Mouse (Mus musculus) T-helper 2 cell (primary cell): ENCODE results near the gene Gm20388.

Experiments
- in situ Hi-C: fragments of 300-600 bp; cut with MboI, MseI; formaldehyde crosslinking; loops from one replicate; pipeline ENCODE4 v1.15.1; 2025; ENCODE audit warnings: high pct_unique_total_duplicates

The Gm20388 gene

GRCm38 (mm10) chr8:123840578-123841345 lies 3930.1 kb downstream of the Gm20388 start:
- in situ Hi-C loops = no loop called here

DNA sequence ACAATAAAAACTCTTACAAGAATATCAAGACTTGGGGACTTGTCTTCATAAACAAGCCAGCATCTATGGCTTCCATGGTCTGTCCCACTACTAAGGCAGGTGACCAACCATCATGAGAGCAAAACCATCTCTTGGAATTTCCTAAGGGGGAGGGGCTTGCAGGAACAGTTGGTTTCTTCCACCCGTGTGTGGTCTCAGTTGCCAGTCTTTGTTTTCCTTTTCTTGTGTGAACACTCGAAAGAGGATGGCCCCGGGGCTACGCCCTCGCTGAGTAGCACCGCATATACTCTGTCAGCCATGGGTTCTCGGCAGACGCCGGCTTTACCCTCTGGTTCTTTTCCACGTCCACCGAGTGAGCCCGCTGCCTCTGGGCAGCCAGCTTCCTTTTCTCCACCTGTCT lies 3931.4 kb downstream of the Gm20388 start:
- in situ Hi-C loops = no loop called here

- in situ Hi-C loops = no loop called here
These were observed 3933.7 kb downstream of the Gm20388 start for GRCm38 (mm10) chr8:123844341-123844740.

DNA sequence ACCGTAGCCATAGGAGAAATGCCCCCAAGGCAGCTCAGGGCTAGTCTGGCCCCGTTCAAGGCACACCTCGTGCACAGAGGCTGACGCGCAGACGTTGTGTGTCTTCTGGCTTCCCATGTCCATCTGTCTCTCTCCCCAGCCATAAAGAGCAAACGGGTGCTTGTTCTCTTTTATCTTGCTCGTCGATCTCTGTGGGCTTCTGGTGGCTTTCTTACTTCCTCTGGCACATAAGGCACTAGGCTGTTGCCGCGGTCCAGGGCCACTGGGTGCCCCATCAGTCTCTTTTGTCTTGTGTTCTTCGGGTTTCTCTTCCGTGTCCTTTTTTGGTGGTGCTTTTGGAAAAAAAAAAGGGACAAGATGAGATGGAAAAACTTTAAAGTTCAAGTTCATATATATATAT lies 3934.5 kb downstream of the Gm20388 start:
- in situ Hi-C loops = no loop called here

DNA sequence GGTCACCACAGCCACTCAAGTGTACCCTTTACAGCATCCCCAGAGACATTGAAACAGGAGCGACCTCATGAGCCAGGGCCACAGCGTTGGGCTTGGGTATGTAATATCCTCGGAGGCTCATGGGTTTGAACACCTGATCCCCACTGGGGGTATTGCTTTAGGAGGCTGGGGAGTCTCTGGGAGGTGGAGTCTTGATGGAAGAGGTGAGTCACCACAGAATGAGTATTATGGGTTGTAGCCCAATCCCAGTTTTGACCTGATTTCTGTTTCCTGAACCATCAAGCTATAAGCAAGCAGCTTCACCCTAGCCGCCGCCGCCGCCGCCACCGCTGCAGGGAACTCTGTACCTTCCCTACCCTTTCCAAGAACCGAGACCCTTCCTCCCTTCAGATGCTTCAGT lies 3935.3 kb downstream of the Gm20388 start:
- in situ Hi-C loops = no loop called here

DNA sequence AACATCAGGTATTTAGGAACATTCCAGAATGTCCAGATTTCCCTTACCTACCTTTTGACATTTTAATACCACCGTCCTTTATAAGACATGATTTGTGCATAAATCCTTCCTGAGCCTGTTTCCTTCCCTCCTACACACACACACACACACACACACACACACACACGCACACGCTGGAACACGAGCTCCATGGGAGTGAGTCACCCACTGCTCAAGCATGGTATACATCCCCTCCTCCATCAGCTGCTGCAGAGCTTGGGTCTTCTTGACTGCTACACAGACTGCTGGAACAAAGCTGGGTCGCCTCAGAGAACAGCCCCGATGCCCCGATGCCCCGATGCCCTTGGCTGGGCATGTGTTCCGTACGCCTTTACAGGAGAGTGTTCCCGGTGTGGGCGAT lies 3935.9 kb downstream of the Gm20388 start:
- in situ Hi-C loops = no loop called here

GRCm38 (mm10) chr8:123847546-123847945 lies 3936.9 kb downstream of the Gm20388 start:
- in situ Hi-C loops = no loop called here

DNA sequence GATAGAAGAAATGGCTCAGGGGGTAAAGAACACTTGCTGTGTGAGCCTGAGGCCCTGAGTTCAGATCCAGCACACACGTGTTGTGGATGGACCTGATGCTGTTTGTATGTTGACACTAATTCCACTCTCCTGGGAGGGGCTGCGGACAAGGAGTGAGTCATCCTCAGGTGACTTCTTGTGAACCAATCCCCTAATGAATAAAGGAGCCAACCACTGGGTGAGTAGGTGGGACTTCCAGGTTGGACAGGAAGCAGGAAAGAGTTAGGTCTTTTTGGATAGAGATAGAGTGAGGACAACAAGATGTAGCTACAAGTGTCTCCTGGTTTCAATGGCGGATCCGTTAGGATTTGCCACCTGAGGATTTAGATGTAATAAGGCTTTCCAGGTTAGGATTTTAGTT lies 3938.7 kb downstream of the Gm20388 start:
- in situ Hi-C loops = no loop called here

- in situ Hi-C loops = no loop called here
These were observed 3940.9 kb downstream of the Gm20388 start for GRCm38 (mm10) chr8:123851590-123851989.

DNA sequence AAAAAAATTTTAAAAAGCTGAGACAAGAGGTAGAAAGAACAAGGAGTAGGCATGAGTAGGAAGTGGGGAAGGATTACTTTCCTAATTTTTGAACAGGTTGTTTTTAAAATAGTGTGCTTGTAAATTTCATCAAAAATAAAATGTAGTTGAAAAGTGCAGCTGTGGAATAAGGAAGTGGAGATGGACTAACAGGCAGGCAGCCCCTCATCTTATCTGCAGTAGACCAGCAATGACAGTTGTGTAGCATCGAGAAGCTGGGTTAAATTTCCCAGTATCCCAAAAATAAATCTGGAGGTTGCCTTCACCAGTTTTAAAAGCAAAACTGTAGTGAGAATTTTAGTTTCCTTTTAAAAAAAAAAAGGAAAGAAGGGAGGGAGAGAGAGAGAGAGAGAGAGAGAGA lies 3943.6 kb downstream of the Gm20388 start:
- in situ Hi-C loops = no loop called here

DNA sequence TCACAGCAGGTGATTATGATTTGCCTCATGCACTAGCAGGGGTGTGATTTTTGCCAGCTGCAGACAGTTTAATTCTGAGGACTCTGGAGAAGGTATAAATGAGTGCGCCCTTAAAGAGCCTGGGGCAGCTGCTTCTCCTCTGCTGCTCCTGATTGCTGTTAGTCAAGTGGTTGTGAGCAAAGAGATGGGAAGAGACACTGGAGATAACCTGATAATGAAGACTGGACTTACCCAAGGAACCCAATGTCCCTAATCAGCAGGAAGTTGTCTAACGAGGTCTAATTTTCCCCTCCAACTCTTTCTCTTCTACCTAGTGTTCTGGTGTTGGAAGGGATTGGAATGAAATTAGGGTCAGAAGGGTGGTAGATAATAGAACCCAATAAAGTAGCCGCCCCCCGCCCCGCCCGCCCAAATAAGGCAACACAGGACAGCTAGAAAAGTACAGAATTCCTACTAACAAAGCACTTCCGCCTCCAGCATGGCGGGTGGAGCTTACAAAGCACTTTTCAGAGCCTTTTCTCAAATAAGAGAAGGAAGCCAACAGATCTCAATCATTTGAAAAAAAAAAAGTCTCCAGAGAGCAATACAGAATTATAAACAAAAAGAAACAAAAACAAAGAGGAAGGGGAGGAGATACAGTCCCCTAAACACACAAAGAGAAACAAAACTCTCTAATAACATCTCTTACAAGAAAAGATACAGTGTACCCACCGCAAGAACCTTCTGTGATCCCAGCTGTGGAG lies 3944.3 kb downstream of the Gm20388 start:
- in situ Hi-C loops = no loop called here

DNA sequence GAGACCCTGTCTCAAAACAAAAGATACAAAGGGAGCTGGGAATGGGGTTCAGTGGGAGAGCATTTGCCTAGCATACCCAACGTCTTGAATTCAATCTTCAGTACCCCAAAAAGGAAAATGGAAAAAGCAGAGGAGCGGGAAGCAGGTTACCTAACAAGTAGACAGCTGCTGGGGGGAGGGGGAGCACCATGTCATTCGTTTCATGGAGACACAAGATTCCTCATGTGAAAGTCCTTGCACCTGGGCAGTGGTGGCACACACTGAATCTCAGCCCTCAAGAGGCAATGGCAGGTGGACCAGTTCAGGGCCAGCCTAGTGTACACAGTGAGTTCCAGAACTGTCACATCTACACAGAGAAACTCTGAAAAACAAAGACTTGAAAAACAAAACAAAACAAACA lies 3946.7 kb downstream of the Gm20388 start:
- in situ Hi-C loops = no loop called here

- in situ Hi-C loops = no loop called here
These were observed 3947.9 kb downstream of the Gm20388 start for GRCm38 (mm10) chr8:123858574-123858940.

GRCm38 (mm10) chr8:123858941-123859647 lies 3948.5 kb downstream of the Gm20388 start:
- in situ Hi-C loops = no loop called here

GRCm38 (mm10) chr8:123859648-123860259 lies 3949.1 kb downstream of the Gm20388 start, which contains the start of gene Ccsap:
Gene Ccsap (minus strand): TSS chr8:123860209.
- in situ Hi-C loops = no loop called here

DNA sequence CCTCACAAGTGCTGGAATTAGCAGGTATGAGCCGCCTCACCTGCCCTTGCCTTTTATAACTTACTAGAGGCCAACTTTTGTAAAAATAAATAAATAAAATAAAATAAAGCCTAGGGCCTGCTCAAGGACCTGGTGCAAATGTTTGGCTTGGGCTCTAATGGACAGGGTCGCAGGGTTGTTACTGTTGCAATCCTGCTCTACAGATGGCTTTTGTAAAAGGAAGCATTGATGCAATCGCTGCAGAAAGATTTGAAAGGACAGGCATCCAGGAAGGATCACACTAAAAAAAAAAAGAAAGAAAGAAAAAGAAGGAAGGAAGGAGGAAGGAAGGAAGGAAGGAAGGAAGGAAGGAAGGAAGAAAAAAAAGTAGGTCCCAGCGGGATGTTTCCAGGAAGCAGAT lies 3949.7 kb downstream of the Gm20388 start:
- in situ Hi-C loops = no loop called here

- in situ Hi-C loops = no loop called here
These were observed 3955.1 kb downstream of the Gm20388 start for GRCm38 (mm10) chr8:123865786-123866185.

GRCm38 (mm10) chr8:123866971-123867370 lies 3956.3 kb downstream of the Gm20388 start:
- in situ Hi-C loops = no loop called here

DNA sequence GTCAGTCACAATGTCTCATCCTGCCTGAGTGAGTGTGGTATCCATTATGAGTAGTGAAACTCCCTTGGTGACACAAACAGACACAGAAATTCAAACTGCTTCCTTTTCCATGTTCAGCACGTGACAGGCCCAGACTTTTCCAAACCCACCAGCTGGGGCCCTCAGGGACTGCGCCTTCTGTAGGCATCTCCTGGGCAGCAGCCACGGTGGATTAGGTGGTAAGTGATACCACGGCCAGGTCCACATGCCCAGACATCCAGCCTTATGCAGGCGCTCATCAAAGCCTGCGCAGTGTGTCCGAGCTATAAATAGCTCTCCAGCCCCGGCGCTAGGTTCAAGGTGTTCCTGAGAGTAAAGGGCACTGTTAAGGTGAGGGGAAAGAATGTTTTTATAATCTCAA lies 3961.4 kb downstream of the Gm20388 start:
- in situ Hi-C loops = no loop called here

DNA sequence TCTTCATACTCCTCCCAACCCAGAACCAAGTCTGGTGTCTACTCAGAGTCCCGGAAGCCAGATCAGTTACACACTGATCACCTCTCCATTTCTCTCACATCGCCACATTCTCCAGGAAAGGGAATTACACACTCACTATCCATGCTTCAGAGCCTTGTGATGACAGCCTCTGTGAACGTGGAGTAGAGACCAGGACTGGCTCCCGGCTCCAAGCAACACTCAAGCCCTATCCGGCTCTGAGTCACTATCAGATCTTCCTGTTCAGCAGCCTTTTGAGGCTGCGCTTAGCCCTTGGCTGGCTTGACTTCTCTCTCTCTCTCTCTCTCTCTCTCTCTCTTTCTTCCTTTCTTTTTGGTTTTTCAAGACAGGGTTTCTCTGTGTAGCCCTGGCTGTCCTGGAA lies 3962.7 kb downstream of the Gm20388 start:
- in situ Hi-C loops = no loop called here

DNA sequence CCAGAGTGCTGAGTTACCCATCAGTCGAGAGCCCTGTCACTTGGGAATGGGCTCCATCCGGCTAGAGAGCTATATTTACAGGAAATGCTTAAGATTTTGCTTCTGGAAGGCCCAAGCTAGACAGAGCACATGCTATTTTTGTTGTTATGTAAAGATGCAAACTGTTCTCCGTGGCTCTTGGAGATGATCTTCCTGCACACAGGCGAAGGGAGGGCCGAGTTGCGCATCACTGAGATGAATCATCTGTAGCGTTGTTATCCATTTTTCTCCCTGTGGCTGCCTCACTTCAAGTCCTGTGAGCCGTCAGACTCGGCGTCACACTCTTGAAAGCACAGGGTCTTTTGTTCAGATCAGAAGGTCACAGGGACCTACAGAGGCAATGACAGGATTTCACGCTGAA lies 3963.7 kb downstream of the Gm20388 start:
- in situ Hi-C loops = no loop called here

GRCm38 (mm10) chr8:123877865-123878264 lies 3967.2 kb downstream of the Gm20388 start:
- in situ Hi-C loops = no loop called here
